Mouse (Mus musculus): Measurements from ENCODE around the gene Serbp1. TPM values are rescaled to one million over a fixed set of nuclear protein-coding genes. Genes with fewer than 3 reads are reported as not detected.
A peak's percentile ranks its signal among the peaks of the same experiment; 100 is the strongest.

Gene Serbp1
- total RNA-seq, 2 experiments from 2014 or later: 287 to 329 TPM

GRCm38 (mm10) chr6:67230950-67231349 lies 7.0 kb upstream of the Serbp1 start:
- DNase-seq: no peak

- no peak for DNase-seq
These were observed 2.3 kb upstream of the Serbp1 start for GRCm38 (mm10) chr6:67235649-67236048.

GRCm38 (mm10) chr6:67236491-67237234 lies 1.3 kb upstream of the Serbp1 start:
- no peak for DNase-seq

GRCm38 (mm10) chr6:67241263-67241662 lies 3.3 kb downstream of the Serbp1 start:
- no peak for DNase-seq

GRCm38 (mm10) chr6:67243765-67244420 lies 5.9 kb downstream of the Serbp1 start:
- DNase-seq: no peak

- no peak for DNase-seq
These were observed 6.5 kb downstream of the Serbp1 start for GRCm38 (mm10) chr6:67244451-67244850.

GRCm38 (mm10) chr6:67251095-67251494 lies 13.1 kb downstream of the Serbp1 start:
- no peak for DNase-seq

GRCm38 (mm10) chr6:67264935-67265334 lies 27.0 kb downstream of the Serbp1 start:
- no peak for DNase-seq

GRCm38 (mm10) chr6:67266159-67266657 lies 28.2 kb downstream of the Serbp1 start:
- DNase-seq: no peak

GRCm38 (mm10) chr6:67266664-67267407 lies 28.9 kb downstream of the Serbp1 start:
- peak; percentile 96 to 97 for DNase-seq

GRCm38 (mm10) chr6:67267408-67268244 lies 29.6 kb downstream of the Serbp1 start:
- peak; percentile 58 to 62 for DNase-seq

- no peak for DNase-seq
These were observed 30.3 kb downstream of the Serbp1 start for GRCm38 (mm10) chr6:67268245-67268612.

- no peak for DNase-seq
These were observed 31.0 kb downstream of the Serbp1 start for GRCm38 (mm10) chr6:67268983-67269382.

GRCm38 (mm10) chr6:67269459-67269858 lies 31.5 kb downstream of the Serbp1 start:
- no peak for DNase-seq

- DNase-seq: no peak
These were observed 40.0 kb downstream of the Serbp1 start for GRCm38 (mm10) chr6:67277944-67278343.

GRCm38 (mm10) chr6:67281614-67282197 lies 43.7 kb downstream of the Serbp1 start:
- no peak for DNase-seq

GRCm38 (mm10) chr6:67282897-67283296 lies 44.9 kb downstream of the Serbp1 start:
- no peak for DNase-seq

- DNase-seq: no peak
These were observed 54.2 kb downstream of the Serbp1 start for GRCm38 (mm10) chr6:67292042-67292623.

GRCm38 (mm10) chr6:67296126-67296525 lies 58.1 kb downstream of the Serbp1 start:
- DNase-seq: peak in 1 of 2 experiments; percentile 13

GRCm38 (mm10) chr6:67298742-67299141 lies 60.8 kb downstream of the Serbp1 start:
- no peak for DNase-seq

- DNase-seq: no peak
These were observed 62.3 kb downstream of the Serbp1 start for GRCm38 (mm10) chr6:67300300-67300699.
